Mouse (Mus musculus) limb, embryonic 12.5 days (tissue): ENCODE results near the gene Cfdp1. TPM values are rescaled to one million over a fixed set of nuclear protein-coding genes. Genes with fewer than 3 reads are reported as not detected.

Experiments used
- ATAC-seq: fragments of 200-750 bp; cut with Nextera tagmentation; 2 replicates; pipeline ENCODE4 v1.8.0; 2017; ENCODE audit warnings: low read depth, moderate TSS enrichment; ENCODE audit not compliant: insufficient number of reproducible peaks, insufficient read depth, low FRiP score, low TSS enrichment
- H3K27ac ChIP-seq: fragments of 300-500 bp; sonication (generic); 2 replicates; pipeline ENCODE4 v1.5.1; 2016; ENCODE audit warnings: mild to moderate bottlenecking, moderate library complexity
- H3K27me3 ChIP-seq: fragments of 300-500 bp; sonication (generic); 2 replicates; pipeline ENCODE4 v1.6.1; 2016; ENCODE audit warnings: mild to moderate bottlenecking, moderate library complexity
- H3K36me3 ChIP-seq: fragments of 300-500 bp; sonication (generic); 2 replicates; pipeline ENCODE4 v1.6.1; 2016; ENCODE audit warnings: mild to moderate bottlenecking, moderate library complexity
- H3K4me1 ChIP-seq: fragments of 300-500 bp; sonication (generic); replicated peaks from 2 replicates; pipeline ENCODE4 v1.6.1; 2016
- H3K4me2 ChIP-seq: fragments of 300-500 bp; sonication (generic); 2 replicates; pipeline ENCODE4 v1.6.1; 2016; ENCODE audit warnings: mild to moderate bottlenecking, moderate library complexity
- H3K4me3 ChIP-seq: fragments of 300-500 bp; sonication (generic); replicated peaks from 2 replicates; pipeline ENCODE4 v1.5.1; 2016; ENCODE audit warnings: mild to moderate bottlenecking
- H3K9ac ChIP-seq: fragments of 300-500 bp; sonication (generic); replicated peaks from 2 replicates; pipeline ENCODE4 v1.6.1; 2016; ENCODE audit warnings: mild to moderate bottlenecking, moderate library complexity
- H3K9me3 ChIP-seq: fragments of 300-500 bp; sonication (generic); 2 replicates; pipeline ENCODE4 v1.6.1; 2016; ENCODE audit warnings: mild to moderate bottlenecking, moderate library complexity
- WGBS: fragments of 180-500 bp; shearing (Covaris S2); methylation state at CpG from one replicate; pipeline ENCODE4 v1.1.7; 2016; 5-methylcytosine and 5-hydroxymethylcytosine counted together
- polyA plus RNA-seq: library from polyadenylated mRNA; unstranded; fragments of >200 nt; fragmentation: Nextera tagmentation; extraction: Ambion mirVana; gene quantifications from 2 replicates; pipeline ENCODE4 v1.2.1, GENCODE M21; 2016

Cfdp1 gene
- polyA plus RNA-seq, 1 experiment from 2014 or later, result 239 TPM

DNA sequence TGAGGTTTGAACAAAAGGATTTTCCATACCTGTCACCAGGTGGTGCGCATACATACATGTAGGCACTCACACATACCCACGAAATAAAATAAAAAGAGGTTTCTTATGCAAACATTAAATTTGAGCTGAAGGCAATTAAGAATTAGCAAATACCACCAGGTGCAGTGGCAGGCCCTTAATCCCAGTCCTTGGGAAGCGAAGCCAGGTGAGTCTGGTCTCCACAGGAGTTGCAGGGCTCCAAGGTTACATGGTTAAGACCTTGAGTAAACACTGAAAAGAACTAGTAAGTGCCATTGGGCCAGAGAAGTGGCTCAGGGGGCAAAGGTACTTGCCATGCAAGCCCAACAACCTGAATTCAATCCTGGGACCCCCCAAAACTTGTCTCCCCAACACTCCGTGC is 29.5 kb upstream of the Cfdp1 start:
- ATAC-seq, result no peak
- no peak overlapping the region for H3K4me2 ChIP-seq
- peaks cover 21% of the 10 kb centered on the region for H3K27me3 ChIP-seq
- H3K27ac ChIP-seq, result no peak overlapping the region
- H3K4me3 ChIP-seq, result no peak overlapping the region
- H3K9ac ChIP-seq, result no peak overlapping the region
- peaks cover 7% of the 10 kb centered on the region for H3K4me1 ChIP-seq
- 83% methylated on average over 4 of the region's 4 CpGs for WGBS
- no peaks in the 10 kb centered on the region for H3K36me3 ChIP-seq
- no peaks in the 10 kb centered on the region for H3K9me3 ChIP-seq

DNA sequence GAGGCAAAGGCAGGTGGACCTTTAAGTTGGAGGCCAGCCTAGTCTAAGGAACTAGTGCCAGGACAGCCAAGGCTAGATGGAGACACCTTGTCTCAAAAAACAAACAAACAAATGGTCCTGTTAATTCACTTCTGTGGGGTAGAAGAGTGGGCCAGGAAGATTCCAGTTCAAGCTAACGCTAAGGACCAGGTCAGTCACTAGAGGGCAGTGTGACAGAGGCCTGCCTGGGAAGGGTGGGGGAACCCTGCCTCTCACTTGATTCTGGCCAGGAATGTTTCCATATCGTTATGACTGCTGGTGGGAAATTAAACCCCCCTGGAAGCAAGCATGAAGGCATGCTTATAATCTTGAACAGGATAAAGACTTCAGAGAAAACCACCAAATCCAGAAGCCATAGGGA is 27.5 kb upstream of the Cfdp1 start:
- Histone ChIP-seq H3K9ac (no peak overlapping the region), H3K27ac (no peak overlapping the region), H3K36me3 (no peaks in the 10 kb centered on the region), H3K27me3 (peaks cover 3% of the 10 kb centered on the region; the same call in 1 of the 2 replicates), H3K4me1 (no peaks in the 10 kb centered on the region), H3K9me3 (no peaks in the 10 kb centered on the region), H3K4me3 (no peak overlapping the region), H3K4me2 (no peak overlapping the region)
- 1% methylated on average over 2 of the region's 2 CpGs for WGBS
- ATAC-seq, result no peak

DNA sequence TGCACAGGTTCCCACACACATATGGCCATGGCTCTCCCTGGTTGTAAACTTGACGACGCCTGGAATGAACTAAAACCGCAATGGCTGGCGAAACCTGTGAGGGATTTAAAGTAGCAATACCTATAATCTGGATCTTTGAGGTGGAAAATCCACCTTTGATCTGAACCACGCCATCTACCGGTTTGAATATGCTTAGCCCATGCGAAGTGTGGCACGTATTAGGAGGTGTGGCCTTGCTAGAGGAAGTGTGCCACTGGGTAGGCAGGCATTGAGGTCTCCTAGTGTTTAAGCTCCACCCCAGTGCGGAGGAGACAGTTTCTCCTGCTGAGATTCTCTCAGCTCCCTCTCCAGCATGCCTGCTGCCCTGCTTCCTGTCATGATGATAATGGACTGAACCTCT is 23.6 kb upstream of the Cfdp1 start:
- no peak overlapping the region for H3K4me3 ChIP-seq
- no peak overlapping the region for H3K9ac ChIP-seq
- no peak overlapping the region for H3K27ac ChIP-seq
- no peaks in the 10 kb centered on the region; the same call in 1 of the 2 replicates for H3K36me3 ChIP-seq
- ATAC-seq, result no peak
- H3K4me2 ChIP-seq, result no peak overlapping the region
- peaks cover 5% of the 10 kb centered on the region; the same call in 1 of the 2 replicates for H3K4me1 ChIP-seq
- H3K9me3 ChIP-seq, result no peaks in the 10 kb centered on the region
- 68% methylated on average over 9 of the region's 9 CpGs for WGBS
- H3K27me3 ChIP-seq, result no peaks in the 10 kb centered on the region

DNA sequence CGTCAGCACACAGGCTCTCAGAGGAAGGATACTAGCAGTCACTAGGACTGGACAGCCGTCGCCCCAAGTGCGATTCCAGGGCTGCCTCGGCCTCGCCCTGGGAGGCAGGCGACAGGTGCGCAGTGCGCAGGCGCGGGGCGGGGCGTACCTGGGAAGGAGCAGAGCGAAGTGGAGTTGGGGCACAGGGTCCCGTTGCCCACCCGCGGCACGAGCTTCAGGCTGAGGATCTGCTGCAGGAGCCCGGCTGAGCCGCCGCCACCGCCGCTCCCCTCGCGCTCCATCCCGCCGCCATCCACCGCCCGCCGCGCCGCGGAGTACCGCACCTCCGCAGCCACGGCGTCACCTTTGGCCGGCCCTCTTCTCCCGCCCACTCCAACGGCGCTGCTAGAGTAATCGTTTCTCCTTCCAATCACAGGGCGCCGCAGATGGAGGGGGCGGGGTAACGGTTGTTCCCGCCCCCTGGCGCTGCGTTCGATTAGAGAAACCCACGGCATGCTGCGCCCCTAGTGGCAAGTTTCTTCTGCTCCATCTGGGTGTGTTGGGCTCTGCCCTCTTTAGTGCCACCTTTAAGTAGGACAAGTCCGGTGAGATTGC is 22.4 kb upstream of the Cfdp1 start, which contains the start of gene Tmem170:
Gene Tmem170 (minus strand): TSS at position 396 of the 594 bp plus-strand sequence.
- Histone ChIP-seq H3K9ac (peak within 1 kb of the TSS; percentile 74), H3K4me3 (peak within 1 kb of the TSS; percentile 66), H3K9me3 (no peaks in the 10 kb centered on the region), H3K27me3 (no peaks in the 10 kb centered on the region), H3K27ac (peak within 1 kb of the TSS; percentile 85), H3K4me1 (peaks cover 5% of the 10 kb centered on the region; the same call in 1 of the 2 replicates), H3K36me3 (peaks cover 2% of the 10 kb centered on the region; the same call in 1 of the 2 replicates), H3K4me2 (peak within 1 kb of the TSS; percentile 84)
- under 1% methylated on average over 53 of the region's 53 CpGs for WGBS
- ATAC-seq, result peak; percentile 97

DNA sequence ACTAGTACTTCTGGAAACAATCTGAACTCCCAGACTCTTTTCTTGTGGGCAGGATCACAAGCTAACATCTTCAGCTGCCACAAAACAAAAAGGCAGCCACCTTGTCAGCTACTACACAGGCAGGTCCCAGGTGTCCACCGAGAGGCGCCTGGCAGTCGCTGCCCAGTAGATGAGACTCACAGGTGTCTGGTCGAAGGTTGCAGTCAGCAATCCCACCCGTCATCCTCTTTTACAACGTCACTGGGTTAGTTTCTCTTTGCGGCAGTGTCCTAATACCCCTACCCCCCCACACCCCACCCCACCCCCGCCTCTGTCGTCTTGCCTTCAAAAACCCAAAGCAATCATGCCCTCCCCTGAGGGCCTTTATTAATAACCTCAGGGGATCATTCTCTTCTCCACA is 21.7 kb upstream of the Cfdp1 start:
- Histone ChIP-seq H3K36me3 (peaks cover 3% of the 10 kb centered on the region; the same call in 1 of the 2 replicates), H3K9ac (peak overlapping the region; percentile 74), H3K4me3 (peak overlapping the region; percentile 66), H3K4me2 (peak overlapping the region; percentile 84), H3K4me1 (peaks cover 5% of the 10 kb centered on the region; the same call in 1 of the 2 replicates), H3K9me3 (no peaks in the 10 kb centered on the region), H3K27me3 (no peaks in the 10 kb centered on the region), H3K27ac (no peak overlapping the region)
- ATAC-seq, result no peak
- WGBS, result 21% methylated on average over 9 of the region's 9 CpGs

DNA sequence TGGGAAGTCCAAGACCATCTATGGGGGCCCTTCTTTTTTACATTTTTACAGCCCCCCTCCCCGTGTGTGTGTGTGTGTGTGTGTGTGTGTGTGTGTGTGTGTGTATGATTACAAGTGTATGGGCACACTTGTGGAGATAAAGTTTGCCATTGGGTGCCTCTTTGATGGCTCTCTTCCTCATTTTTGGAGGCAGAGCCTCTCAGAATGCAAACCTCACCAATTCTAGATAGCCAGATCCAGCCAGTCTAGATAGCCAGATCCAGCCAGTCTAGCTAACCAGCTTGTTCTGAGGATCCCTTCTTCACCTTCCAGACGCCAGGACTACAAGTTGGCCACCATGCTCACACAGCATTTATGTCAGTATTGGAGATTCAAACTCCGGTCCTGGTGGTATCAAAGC is 17.2 kb upstream of the Cfdp1 start:
- 89% methylated on average over 3 of the region's 3 CpGs for WGBS
- no peaks in the 10 kb centered on the region for H3K27me3 ChIP-seq
- H3K27ac ChIP-seq, result no peak overlapping the region
- ATAC-seq, result no peak
- H3K4me3 ChIP-seq, result no peak overlapping the region
- H3K9me3 ChIP-seq, result no peaks in the 10 kb centered on the region
- H3K9ac ChIP-seq, result no peak overlapping the region
- no peak overlapping the region for H3K4me2 ChIP-seq
- peaks cover 5% of the 10 kb centered on the region; the same call in 1 of the 2 replicates for H3K4me1 ChIP-seq
- H3K36me3 ChIP-seq, result peaks cover 8% of the 10 kb centered on the region; the same call in 1 of the 2 replicates

DNA sequence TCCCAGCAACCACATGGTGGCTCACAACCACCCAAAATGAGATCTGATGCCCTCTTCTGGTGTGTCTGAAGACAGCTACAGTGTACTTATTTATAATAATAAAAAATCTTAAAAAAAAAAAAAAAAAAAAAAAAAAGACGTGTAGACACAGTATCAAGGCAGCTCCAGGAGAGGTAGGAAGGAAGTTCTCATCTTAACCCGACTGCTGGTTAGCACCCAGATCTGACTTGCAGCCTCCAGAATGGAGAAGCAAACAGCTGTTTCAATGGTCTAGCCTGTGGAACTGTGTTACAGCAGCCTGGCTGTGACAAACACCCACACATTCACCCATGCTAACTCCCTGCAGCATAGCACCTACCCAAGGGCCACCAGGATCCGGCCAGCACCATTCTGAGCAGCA is 16.3 kb upstream of the Cfdp1 start:
- Histone ChIP-seq H3K27me3 (no peaks in the 10 kb centered on the region), H3K9me3 (no peaks in the 10 kb centered on the region), H3K4me2 (no peak overlapping the region), H3K4me1 (no peaks in the 10 kb centered on the region; the same call in 1 of the 2 replicates), H3K36me3 (peaks cover 17% of the 10 kb centered on the region), H3K9ac (no peak overlapping the region), H3K4me3 (no peak overlapping the region), H3K27ac (no peak overlapping the region)
- WGBS, result 84% methylated on average over 2 of the region's 3 CpGs
- ATAC-seq, result no peak

DNA sequence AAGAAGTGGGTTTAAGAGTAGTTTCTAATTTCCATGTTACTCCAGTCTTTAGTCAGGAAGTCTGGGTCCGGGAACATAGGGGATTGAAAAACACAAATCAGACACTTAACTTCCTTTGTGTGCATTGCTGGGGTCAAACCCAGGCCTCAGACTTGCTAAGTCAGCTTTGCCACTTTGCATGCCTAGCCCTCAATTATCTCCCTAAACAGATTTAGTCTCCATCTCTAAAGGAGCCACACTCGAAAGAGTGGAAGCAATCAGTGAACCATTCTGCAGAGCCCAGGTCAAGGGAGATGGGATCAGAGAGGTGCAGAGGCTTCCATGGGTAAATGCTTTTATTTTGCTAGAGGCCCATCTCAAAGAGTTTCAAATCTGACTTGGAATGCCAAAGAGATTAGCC is 14.6 kb upstream of the Cfdp1 start:
- H3K4me3 ChIP-seq, result no peak overlapping the region
- no peak overlapping the region for H3K9ac ChIP-seq
- H3K4me1 ChIP-seq, result no peaks in the 10 kb centered on the region
- ATAC-seq, result no peak
- no peaks in the 10 kb centered on the region for H3K27me3 ChIP-seq
- no peaks in the 10 kb centered on the region for H3K9me3 ChIP-seq
- no peak overlapping the region for H3K27ac ChIP-seq
- peaks cover 26% of the 10 kb centered on the region for H3K36me3 ChIP-seq
- WGBS, result 73% methylated on average over 2 of the region's 2 CpGs
- no peak overlapping the region for H3K4me2 ChIP-seq

DNA sequence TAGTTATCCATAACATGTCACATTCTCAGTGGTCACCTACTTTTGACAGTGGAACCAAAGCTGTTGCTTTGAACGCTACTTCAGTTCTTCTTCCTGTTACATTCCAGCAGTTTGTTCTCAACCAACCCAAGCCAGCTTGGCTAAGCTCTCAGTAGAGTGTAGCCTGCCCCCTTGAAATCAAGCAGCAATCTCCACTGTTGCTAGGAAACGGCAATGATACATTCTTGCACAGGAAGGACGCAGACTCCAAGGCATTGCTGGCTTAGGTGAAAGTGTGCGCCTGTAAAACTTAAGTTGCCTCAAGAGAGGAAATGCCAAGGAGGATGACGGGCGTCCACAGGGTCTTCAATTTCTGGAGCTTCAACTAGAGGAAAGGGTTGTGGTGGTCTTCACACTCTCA is 11.8 kb upstream of the Cfdp1 start:
- WGBS, result 84% methylated on average over 6 of the region's 6 CpGs

DNA sequence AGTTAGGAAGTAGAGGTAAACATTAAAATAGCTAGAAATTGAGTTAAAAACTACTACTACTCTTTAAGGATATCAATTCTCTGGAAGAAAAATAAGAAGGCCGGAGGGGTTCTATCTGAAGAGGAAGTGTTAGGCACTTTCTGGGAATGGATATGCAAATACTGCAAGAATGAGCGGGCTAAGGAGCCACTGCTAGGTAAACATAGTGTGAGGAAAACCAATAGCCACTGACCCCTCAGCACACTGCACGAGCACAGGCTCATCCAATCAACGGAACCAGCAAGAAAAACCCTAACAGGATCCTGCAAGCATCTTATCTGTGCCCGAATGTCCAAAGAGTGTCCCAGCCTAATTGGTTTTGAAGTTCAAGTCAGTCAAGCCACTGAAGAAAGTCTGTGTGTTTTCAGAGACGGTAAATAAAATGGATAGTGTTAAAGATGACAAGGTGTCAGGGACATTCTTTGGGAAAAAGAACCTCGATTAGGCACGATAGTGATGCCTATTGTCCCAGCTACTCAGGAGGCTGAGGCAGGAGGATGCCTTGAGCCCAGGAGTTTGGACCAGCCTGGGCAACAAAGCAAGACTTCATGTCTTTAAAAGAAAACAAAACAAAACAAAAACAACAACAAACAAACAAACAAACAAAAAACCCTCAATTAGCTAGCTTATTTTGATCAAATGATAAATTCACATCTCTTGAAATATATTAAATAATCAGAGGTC is 11.2 kb upstream of the Cfdp1 start:
- 95% methylated on average over 8 of the region's 8 CpGs for WGBS
- no peaks in the 10 kb centered on the region for H3K9me3 ChIP-seq
- peaks cover 25% of the 10 kb centered on the region for H3K36me3 ChIP-seq
- H3K4me2 ChIP-seq, result no peak overlapping the region
- H3K27me3 ChIP-seq, result no peaks in the 10 kb centered on the region
- no peak overlapping the region for H3K9ac ChIP-seq
- no peak overlapping the region for H3K27ac ChIP-seq
- no peak for ATAC-seq
- H3K4me1 ChIP-seq, result no peaks in the 10 kb centered on the region
- no peak overlapping the region for H3K4me3 ChIP-seq

More for the DNA sequence above, 11.8 kb upstream of the Cfdp1 start:
- Histone ChIP-seq H3K9ac (no peak overlapping the region), H3K27me3 (no peaks in the 10 kb centered on the region), H3K4me3 (no peak overlapping the region), H3K9me3 (no peaks in the 10 kb centered on the region), H3K36me3 (peaks cover 25% of the 10 kb centered on the region), H3K4me2 (no peak overlapping the region), H3K27ac (no peak overlapping the region), H3K4me1 (no peaks in the 10 kb centered on the region)
- ATAC-seq, result no peak

DNA sequence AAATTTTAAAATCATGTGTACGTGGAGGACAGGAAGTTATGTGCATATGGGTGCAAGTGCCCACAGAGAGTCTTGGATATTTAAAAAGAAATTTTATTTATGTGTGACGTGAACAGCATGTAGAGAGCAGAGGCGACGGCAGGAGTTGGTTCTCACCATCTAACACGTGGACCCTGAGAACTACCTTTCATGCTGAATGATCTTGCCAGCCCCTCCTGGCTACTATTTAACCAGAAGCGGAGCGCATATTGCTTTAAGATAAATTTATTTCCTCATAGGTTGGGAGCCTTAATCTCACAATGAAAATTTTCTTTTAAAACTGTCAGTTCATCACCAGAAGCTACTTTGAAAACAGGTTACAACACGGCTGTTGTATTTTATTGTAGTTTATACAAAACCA is 10.6 kb upstream of the Cfdp1 start:
- WGBS, result 91% methylated on average over 8 of the region's 8 CpGs
- no peak for ATAC-seq
- H3K9ac ChIP-seq, result no peak overlapping the region
- no peaks in the 10 kb centered on the region for H3K9me3 ChIP-seq
- peaks cover 24% of the 10 kb centered on the region for H3K36me3 ChIP-seq
- no peak overlapping the region for H3K4me3 ChIP-seq
- H3K4me2 ChIP-seq, result no peak overlapping the region
- no peak overlapping the region for H3K27ac ChIP-seq
- no peaks in the 10 kb centered on the region for H3K27me3 ChIP-seq
- H3K4me1 ChIP-seq, result no peaks in the 10 kb centered on the region
